Mouse (Mus musculus): Measurements from ENCODE around the gene Stk24. TPM values are rescaled to one million over a fixed set of nuclear protein-coding genes. Genes with fewer than 3 reads are reported as not detected.
A peak's percentile ranks its signal among the peaks of the same experiment; 100 is the strongest.

Stk24 gene
- polyA plus RNA-seq, 1 experiment from 2014 or later, result 46.3 TPM

GRCm38 (mm10) chr14:121361319-121362114 is 18.3 kb downstream of the Stk24 start:
- WGBS, result 72% methylated on average over 17 of the region's 17 CpGs
- H3K27ac ChIP-seq (ENCODE audit: low read length), result no peak overlapping the region
- H3K27me3 ChIP-seq (ENCODE audit: control insufficient read depth, insufficient read depth, low read length), result no peaks in the 10 kb centered on the region
- H3K36me3 ChIP-seq (ENCODE audit: control insufficient read depth, insufficient read depth, low read length), result no peaks in the 10 kb centered on the region; the same call in 1 of the 2 replicates
- no peak overlapping the region for H3K4me3 ChIP-seq (ENCODE audit: low read depth, low read length)
- H3K9ac ChIP-seq (replicated peaks; ENCODE audit: low read depth, low read length), result no peak overlapping the region
- no peaks in the 10 kb centered on the region for H3K9me3 ChIP-seq (ENCODE audit: control insufficient read depth, low read depth, low read length)
- H3K4me2 ChIP-seq (replicated peaks; ENCODE audit: low read depth, low read length), result no peak overlapping the region
- ATAC-seq (ENCODE audit: insufficient number of reproducible peaks, insufficient read depth, low FRiP score, low read depth), result no peak; the same call in 1 of the 2 replicates
- H3K4me1 ChIP-seq (ENCODE audit: control insufficient read depth, insufficient read depth, low read length), result peaks cover 72% of the 10 kb centered on the region

GRCm38 (mm10) chr14:121359850-121360249 is 20.0 kb downstream of the Stk24 start:
- 70% methylated on average over 8 of the region's 8 CpGs for WGBS
- Histone ChIP-seq H3K27ac (ENCODE audit: low read length) (peak overlapping the region; percentile 61; the same call in 1 of the 2 replicates), H3K4me1 (ENCODE audit: control insufficient read depth, insufficient read depth, low read length) (peaks cover 71% of the 10 kb centered on the region)

GRCm38 (mm10) chr14:121359015-121359414 is 20.8 kb downstream of the Stk24 start:
- Histone ChIP-seq H3K27ac (ENCODE audit: low read length) (peak overlapping the region; percentile 61; the same call in 1 of the 2 replicates), H3K36me3 (ENCODE audit: control insufficient read depth, insufficient read depth, low read length) (no peaks in the 10 kb centered on the region; the same call in 1 of the 2 replicates), H3K4me3 (ENCODE audit: low read depth, low read length) (no peak overlapping the region), H3K27me3 (ENCODE audit: control insufficient read depth, insufficient read depth, low read length) (no peaks in the 10 kb centered on the region), H3K4me2 (replicated peaks; ENCODE audit: low read depth, low read length) (no peak overlapping the region), H3K9ac (replicated peaks; ENCODE audit: low read depth, low read length) (no peak overlapping the region), H3K9me3 (ENCODE audit: control insufficient read depth, low read depth, low read length) (no peaks in the 10 kb centered on the region), H3K4me1 (ENCODE audit: control insufficient read depth, insufficient read depth, low read length) (peaks cover 71% of the 10 kb centered on the region)
- ATAC-seq (ENCODE audit: insufficient number of reproducible peaks, insufficient read depth, low FRiP score, low read depth), result no peak
- WGBS, result 24% methylated on average over 3 of the region's 3 CpGs

More at GRCm38 (mm10) chr14:121359850-121360249, 20.0 kb downstream of the Stk24 start:
- H3K9ac ChIP-seq (replicated peaks; ENCODE audit: low read depth, low read length), result no peak overlapping the region
- no peak overlapping the region for H3K4me2 ChIP-seq (replicated peaks; ENCODE audit: low read depth, low read length)
- no peaks in the 10 kb centered on the region for H3K27me3 ChIP-seq (ENCODE audit: control insufficient read depth, insufficient read depth, low read length)
- no peak overlapping the region for H3K4me3 ChIP-seq (ENCODE audit: low read depth, low read length)
- no peak for ATAC-seq (ENCODE audit: insufficient number of reproducible peaks, insufficient read depth, low FRiP score, low read depth)
- H3K36me3 ChIP-seq (ENCODE audit: control insufficient read depth, insufficient read depth, low read length), result no peaks in the 10 kb centered on the region; the same call in 1 of the 2 replicates
- no peaks in the 10 kb centered on the region for H3K9me3 ChIP-seq (ENCODE audit: control insufficient read depth, low read depth, low read length)

GRCm38 (mm10) chr14:121358327-121358726 is 21.5 kb downstream of the Stk24 start:
- Histone ChIP-seq H3K4me2 (replicated peaks; ENCODE audit: low read depth, low read length) (no peak overlapping the region), H3K4me1 (ENCODE audit: control insufficient read depth, insufficient read depth, low read length) (peaks cover 76% of the 10 kb centered on the region), H3K4me3 (ENCODE audit: low read depth, low read length) (no peak overlapping the region), H3K9ac (replicated peaks; ENCODE audit: low read depth, low read length) (no peak overlapping the region), H3K9me3 (ENCODE audit: control insufficient read depth, low read depth, low read length) (no peaks in the 10 kb centered on the region), H3K27ac (ENCODE audit: low read length) (peak overlapping the region; percentile 61; the same call in 1 of the 2 replicates), H3K27me3 (ENCODE audit: control insufficient read depth, insufficient read depth, low read length) (no peaks in the 10 kb centered on the region), H3K36me3 (ENCODE audit: control insufficient read depth, insufficient read depth, low read length) (no peaks in the 10 kb centered on the region; the same call in 1 of the 2 replicates)
- no peak for ATAC-seq (ENCODE audit: insufficient number of reproducible peaks, insufficient read depth, low FRiP score, low read depth)
- 77% methylated on average over 1 of the region's 1 CpGs for WGBS

GRCm38 (mm10) chr14:121356336-121356862 is 23.4 kb downstream of the Stk24 start:
- Histone ChIP-seq H3K27ac (ENCODE audit: low read length) (peak overlapping the region; percentile 10; the same call in 1 of the 2 replicates), H3K4me1 (ENCODE audit: control insufficient read depth, insufficient read depth, low read length) (peaks cover 67% of the 10 kb centered on the region), H3K4me3 (ENCODE audit: low read depth, low read length) (no peak overlapping the region), H3K9me3 (ENCODE audit: control insufficient read depth, low read depth, low read length) (no peaks in the 10 kb centered on the region), H3K36me3 (ENCODE audit: control insufficient read depth, insufficient read depth, low read length) (no peaks in the 10 kb centered on the region), H3K27me3 (ENCODE audit: control insufficient read depth, insufficient read depth, low read length) (no peaks in the 10 kb centered on the region), H3K9ac (replicated peaks; ENCODE audit: low read depth, low read length) (no peak overlapping the region), H3K4me2 (replicated peaks; ENCODE audit: low read depth, low read length) (no peak overlapping the region)
- 42% methylated on average over 8 of the region's 8 CpGs for WGBS
- ATAC-seq (ENCODE audit: insufficient number of reproducible peaks, insufficient read depth, low FRiP score, low read depth), result no peak

- 24% methylated on average over 6 of the region's 6 CpGs for WGBS
- no peak overlapping the region for H3K27ac ChIP-seq (ENCODE audit: low read length)
- no peaks in the 10 kb centered on the region for H3K9me3 ChIP-seq (ENCODE audit: control insufficient read depth, low read depth, low read length)
- no peaks in the 10 kb centered on the region for H3K36me3 ChIP-seq (ENCODE audit: control insufficient read depth, insufficient read depth, low read length)
- no peak overlapping the region for H3K4me3 ChIP-seq (ENCODE audit: low read depth, low read length)
- no peak overlapping the region for H3K4me2 ChIP-seq (replicated peaks; ENCODE audit: low read depth, low read length)
- H3K9ac ChIP-seq (replicated peaks; ENCODE audit: low read depth, low read length), result no peak overlapping the region
- ATAC-seq (ENCODE audit: insufficient number of reproducible peaks, insufficient read depth, low FRiP score, low read depth), result no peak; the same call in 1 of the 2 replicates
- H3K4me1 ChIP-seq (ENCODE audit: control insufficient read depth, insufficient read depth, low read length), result peaks cover 66% of the 10 kb centered on the region
- no peaks in the 10 kb centered on the region for H3K27me3 ChIP-seq (ENCODE audit: control insufficient read depth, insufficient read depth, low read length)
These were observed 24.1 kb downstream of the Stk24 start for GRCm38 (mm10) chr14:121355732-121356131.

- H3K4me2 ChIP-seq (replicated peaks; ENCODE audit: low read depth, low read length), result no peak overlapping the region
- H3K27ac ChIP-seq (ENCODE audit: low read length), result no peak overlapping the region
- 65% methylated on average over 10 of the region's 10 CpGs for WGBS
- no peak overlapping the region for H3K4me3 ChIP-seq (ENCODE audit: low read depth, low read length)
- no peak for ATAC-seq (ENCODE audit: insufficient number of reproducible peaks, insufficient read depth, low FRiP score, low read depth)
- H3K27me3 ChIP-seq (ENCODE audit: control insufficient read depth, insufficient read depth, low read length), result no peaks in the 10 kb centered on the region
- H3K9ac ChIP-seq (replicated peaks; ENCODE audit: low read depth, low read length), result no peak overlapping the region
- peaks cover 51% of the 10 kb centered on the region for H3K4me1 ChIP-seq (ENCODE audit: control insufficient read depth, insufficient read depth, low read length)
- no peaks in the 10 kb centered on the region for H3K9me3 ChIP-seq (ENCODE audit: control insufficient read depth, low read depth, low read length)
- no peaks in the 10 kb centered on the region for H3K36me3 ChIP-seq (ENCODE audit: control insufficient read depth, insufficient read depth, low read length)
These were observed 26.0 kb downstream of the Stk24 start for GRCm38 (mm10) chr14:121353648-121354377.

- Histone ChIP-seq H3K4me3 (ENCODE audit: low read depth, low read length) (no peak overlapping the region), H3K27ac (ENCODE audit: low read length) (no peak overlapping the region), H3K27me3 (ENCODE audit: control insufficient read depth, insufficient read depth, low read length) (no peaks in the 10 kb centered on the region), H3K4me2 (replicated peaks; ENCODE audit: low read depth, low read length) (no peak overlapping the region), H3K9ac (replicated peaks; ENCODE audit: low read depth, low read length) (no peak overlapping the region), H3K4me1 (ENCODE audit: control insufficient read depth, insufficient read depth, low read length) (peaks cover 51% of the 10 kb centered on the region), H3K9me3 (ENCODE audit: control insufficient read depth, low read depth, low read length) (no peaks in the 10 kb centered on the region), H3K36me3 (ENCODE audit: control insufficient read depth, insufficient read depth, low read length) (no peaks in the 10 kb centered on the region)
- 67% methylated on average over 6 of the region's 6 CpGs for WGBS
- no peak for ATAC-seq (ENCODE audit: insufficient number of reproducible peaks, insufficient read depth, low FRiP score, low read depth)
These were observed 27.1 kb downstream of the Stk24 start for GRCm38 (mm10) chr14:121352744-121353143.
